Comparison of ENCODE assay signal across 8 mouse cellular contexts in genomic region chr2:120567798-120568320, GRCm38 (mm10). TPM values are rescaled to one million over a fixed set of nuclear protein-coding genes. Genes with fewer than 3 reads are reported as not detected.
DNase-seq lines count a peak whose midpoint lies in the region; ATAC-seq and TF ChIP-seq lines count a peak whose summit lies in the region.

No protein-coding gene starts in this region.

- TF ChIP-seq POLR2A in cortical plate, adult 2 months (IDR thresholded peaks at IDR 0.05; ENCODE audit: extremely low read depth, insufficient read depth, low read length) = no peak

- no peaks in the 10 kb centered on the region for H3K27me3 ChIP-seq in kidney, embryonic 16.5 days (ENCODE audit: insufficient read depth, low read length)
- H3K27me3 ChIP-seq in hindbrain, postnatal 0 days (ENCODE audit: insufficient read depth, low read length) = no peaks in the 10 kb centered on the region
- no peaks in the 10 kb centered on the region for H3K27me3 ChIP-seq in midbrain, postnatal 0 days (ENCODE audit: insufficient read depth, low read length)

- peak overlapping the region; percentile 79 for H3K4me2 ChIP-seq in kidney, embryonic 16.5 days (replicated peaks; ENCODE audit: low read depth, low read length)
- H3K4me2 ChIP-seq in hindbrain, postnatal 0 days (ENCODE audit: low read depth, low read length) = peak overlapping the region; percentile 83
- peak overlapping the region; percentile 75 for H3K4me2 ChIP-seq in midbrain, postnatal 0 days (ENCODE audit: low read depth, low read length, poor library complexity, severe bottlenecking)

- no peaks in the 10 kb centered on the region for H3K9me3 ChIP-seq in kidney, embryonic 16.5 days (ENCODE audit: low read length)
- no peaks in the 10 kb centered on the region for H3K9me3 ChIP-seq in hindbrain, postnatal 0 days (ENCODE audit: low read length)
- no peaks in the 10 kb centered on the region for H3K9me3 ChIP-seq in midbrain, postnatal 0 days (ENCODE audit: low read length)

- no peak for DNase-seq in kidney, postnatal 14 days
- no peak for DNase-seq in hindbrain, postnatal 0 days (ENCODE audit: low spot score)
- DNase-seq in midbrain, postnatal 0 days (ENCODE audit: low spot score) = no peak
- DNase-seq in left cerebral cortex, postnatal 25 days (ENCODE audit: low spot score in 2 of 2) = no peak
- no peak for DNase-seq in right cerebral cortex, adult 18-20 months
- no peak for DNase-seq in gastrocnemius, postnatal 4 days (ENCODE audit: low spot score in 2 of 2)

- peak overlapping the region; percentile 98 for H3K27ac ChIP-seq in kidney, embryonic 16.5 days (ENCODE audit: low read length)
- H3K27ac ChIP-seq in cortical plate, adult 2 months (ENCODE audit: insufficient read depth, low read length) = peak overlapping the region; percentile 45
- peak overlapping the region; percentile 73 for H3K27ac ChIP-seq in hindbrain, postnatal 0 days
- H3K27ac ChIP-seq in midbrain, postnatal 0 days (ENCODE audit: low read depth, low read length) = peak overlapping the region; percentile 59

- peak overlapping the region; percentile 71 for H3K9ac ChIP-seq in kidney, embryonic 16.5 days (replicated peaks; ENCODE audit: low read length)
- H3K9ac ChIP-seq in hindbrain, postnatal 0 days (replicated peaks; ENCODE audit: low read length) = peak overlapping the region; percentile 77
- H3K9ac ChIP-seq in midbrain, postnatal 0 days (replicated peaks; ENCODE audit: low read length, poor library complexity, severe bottlenecking) = peak overlapping the region; percentile 75

- under 1% methylated on average over 22 of the region's 22 CpGs for WGBS in kidney, embryonic 16.5 days
- WGBS in hindbrain, postnatal 0 days = 1% methylated on average over 22 of the region's 22 CpGs
- WGBS in midbrain, postnatal 0 days = under 1% methylated on average over 22 of the region's 22 CpGs

- H3K4me1 ChIP-seq in kidney, embryonic 16.5 days (ENCODE audit: insufficient read depth, low read length) = peaks cover 18% of the 10 kb centered on the region
- H3K4me1 ChIP-seq in cortical plate, adult 2 months (ENCODE audit: control insufficient read depth, insufficient read depth, low read length) = no peaks in the 10 kb centered on the region
- H3K4me1 ChIP-seq in hindbrain, postnatal 0 days (ENCODE audit: insufficient read depth, low read length) = peaks cover 10% of the 10 kb centered on the region
- peaks cover 5% of the 10 kb centered on the region; the same call in 1 of the 2 replicates for H3K4me1 ChIP-seq in midbrain, postnatal 0 days (ENCODE audit: insufficient read depth, low read length)

- peak overlapping the region; percentile 68 for H3K4me3 ChIP-seq in kidney, embryonic 16.5 days (ENCODE audit: low read length)
- H3K4me3 ChIP-seq in cortical plate, adult 2 months (ENCODE audit: insufficient read depth, low read length) = peak overlapping the region; percentile 95
- H3K4me3 ChIP-seq in hindbrain, postnatal 0 days (ENCODE audit: low read length) = peak overlapping the region; percentile 76
- peak overlapping the region; percentile 77 for H3K4me3 ChIP-seq in midbrain, postnatal 0 days (ENCODE audit: low read depth, low read length)

- no peak for TF ChIP-seq CTCF in cortical plate, adult 2 months (IDR thresholded peaks at IDR 0.05; ENCODE audit: extremely low read depth, insufficient read depth, low read length)
- TF ChIP-seq CTCF in hindbrain, postnatal 0 days (IDR thresholded peaks at IDR 0.05; ENCODE audit: low read depth) = no peak; the same call in 1 of the 2 replicates
- no peak for TF ChIP-seq CTCF in midbrain, postnatal 0 days (IDR thresholded peaks at IDR 0.05)

- H3K36me3 ChIP-seq in kidney, embryonic 16.5 days (ENCODE audit: insufficient read depth, low read length) = peaks cover 11% of the 10 kb centered on the region; the same call in 1 of the 2 replicates
- H3K36me3 ChIP-seq in hindbrain, postnatal 0 days (ENCODE audit: insufficient read depth, low read length) = no peaks in the 10 kb centered on the region
- no peaks in the 10 kb centered on the region for H3K36me3 ChIP-seq in midbrain, postnatal 0 days (ENCODE audit: insufficient read depth, low read length)

- intact Hi-C loops in left cerebral cortex, postnatal 25 days (cut with DNase I) = loop anchor here (5.0 kb wide), 2 partner anchors 39 to 59 kb away; partner anchors contain the start of genes Haus2, Lrrc57 and Stard9

- ATAC-seq in kidney, embryonic 16.5 days (ENCODE audit: low FRiP score, low TSS enrichment) = peak; percentile 83
- ATAC-seq in hindbrain, postnatal 0 days = peak; percentile 73
- peak; percentile 72 for ATAC-seq in midbrain, postnatal 0 days (ENCODE audit: low FRiP score)

RNA-seq across cellular contexts. Expression of gene Snap23, which starts 0.4 kb away (rescaled TPM):
- polyA plus RNA-seq in kidney, embryonic 16.5 days (2015; fragmentation: Nextera tagmentation; extraction: Ambion mirVana) = 55.2 and 57.4 TPM in 2 replicates
- 19.3 TPM in 2 replicates for polyA plus RNA-seq in cortical plate, adult 2 months (2012; rRNA removed)
- 14.7 and 20.7 TPM in 2 replicates for total RNA-seq in hindbrain, postnatal 0 days (2014; rRNA removed)
- 10.7 and 13.1 TPM in 2 replicates for polyA plus RNA-seq in hindbrain, postnatal 0 days (2015; fragmentation: Nextera tagmentation; extraction: Ambion mirVana)
- 17.0 and 19.7 TPM in 2 replicates for total RNA-seq in midbrain, postnatal 0 days (2014; rRNA removed)
- polyA plus RNA-seq in midbrain, postnatal 0 days (2015; fragmentation: Nextera tagmentation; extraction: Ambion mirVana) = 10.6 and 11.3 TPM in 2 replicates
- 10 to 100 TPM; 15.9 to 24.3 TPM for total RNA-seq in left cerebral cortex, postnatal 25 days (2021)
- total RNA-seq in gastrocnemius, postnatal 4 days (2021) = 10 to 100 TPM; 52.0 to 64.4 TPM

RNA-seq across cellular contexts. Expression of gene Zfp106, which starts 4.2 kb away (rescaled TPM):
- polyA plus RNA-seq in kidney, embryonic 16.5 days (2015; fragmentation: Nextera tagmentation; extraction: Ambion mirVana) = 45.5 and 50.7 TPM in 2 replicates
- polyA plus RNA-seq in cortical plate, adult 2 months (2012; rRNA removed) = 76.6 and 77.9 TPM in 2 replicates
- total RNA-seq in hindbrain, postnatal 0 days (2014; rRNA removed) = 58.9 and 61.5 TPM in 2 replicates
- polyA plus RNA-seq in hindbrain, postnatal 0 days (2015; fragmentation: Nextera tagmentation; extraction: Ambion mirVana) = 40.3 and 41.6 TPM in 2 replicates
- total RNA-seq in midbrain, postnatal 0 days (2014; rRNA removed) = 59.8 and 62.3 TPM in 2 replicates
- 35.5 and 39.8 TPM in 2 replicates for polyA plus RNA-seq in midbrain, postnatal 0 days (2015; fragmentation: Nextera tagmentation; extraction: Ambion mirVana)
- 100 to 1,000 TPM; 148 to 150 TPM for total RNA-seq in left cerebral cortex, postnatal 25 days (2021)
- 100 to 1,000 TPM; 170 to 171 TPM for total RNA-seq in gastrocnemius, postnatal 4 days (2021)

RNA-seq across cellular contexts. Expression of gene Haus2, which starts 41.3 kb away (rescaled TPM):
- polyA plus RNA-seq in kidney, embryonic 16.5 days (2015; fragmentation: Nextera tagmentation; extraction: Ambion mirVana) = 21.1 and 25.1 TPM in 2 replicates
- polyA plus RNA-seq in cortical plate, adult 2 months (2012; rRNA removed) = 17.4 TPM in 2 replicates
- 21.2 and 22.7 TPM in 2 replicates for total RNA-seq in hindbrain, postnatal 0 days (2014; rRNA removed)
- 36.4 and 37.2 TPM in 2 replicates for polyA plus RNA-seq in hindbrain, postnatal 0 days (2015; fragmentation: Nextera tagmentation; extraction: Ambion mirVana)
- 24.8 and 34.7 TPM in 2 replicates for total RNA-seq in midbrain, postnatal 0 days (2014; rRNA removed)
- polyA plus RNA-seq in midbrain, postnatal 0 days (2015; fragmentation: Nextera tagmentation; extraction: Ambion mirVana) = 29.3 and 32.2 TPM in 2 replicates
- 10 to 100 TPM; 14.8 to 15.6 TPM for total RNA-seq in left cerebral cortex, postnatal 25 days (2021)
- total RNA-seq in gastrocnemius, postnatal 4 days (2021) = 10 to 100 TPM; 10.9 to 11.0 TPM

RNA-seq across cellular contexts. Expression of gene Lrrc57, which starts 41.5 kb away (rescaled TPM):
- 23.1 and 24.8 TPM in 2 replicates for polyA plus RNA-seq in kidney, embryonic 16.5 days (2015; fragmentation: Nextera tagmentation; extraction: Ambion mirVana)
- polyA plus RNA-seq in cortical plate, adult 2 months (2012; rRNA removed) = 44.1 and 46.4 TPM in 2 replicates
- total RNA-seq in hindbrain, postnatal 0 days (2014; rRNA removed) = 26.2 and 39.5 TPM in 2 replicates
- polyA plus RNA-seq in hindbrain, postnatal 0 days (2015; fragmentation: Nextera tagmentation; extraction: Ambion mirVana) = 26.6 and 28.4 TPM in 2 replicates
- 30.3 and 44.9 TPM in 2 replicates for total RNA-seq in midbrain, postnatal 0 days (2014; rRNA removed)
- polyA plus RNA-seq in midbrain, postnatal 0 days (2015; fragmentation: Nextera tagmentation; extraction: Ambion mirVana) = 22.4 and 22.7 TPM in 2 replicates
- total RNA-seq in left cerebral cortex, postnatal 25 days (2021) = 10 to 100 TPM; 40.6 to 46.8 TPM
- total RNA-seq in gastrocnemius, postnatal 4 days (2021) = 10 to 100 TPM; 11.5 to 13.9 TPM

Comparison
In these comparisons a context has a peak if more than half of its experiments do, and no peak if none do; other contexts are left out.
1. H3K27ac ChIP-seq: peak in every context shown above with its lines; median percentile 98 in kidney, embryonic 16.5 days; 73 in hindbrain, postnatal 0 days; 59 in midbrain, postnatal 0 days; 45 in cortical plate, adult 2 months.